Mouse (Mus musculus) cerebellum, adult 2 months (tissue): Measurements from ENCODE around the gene Slc10a7. TPM values are rescaled to one million over a fixed set of nuclear protein-coding genes. Genes with fewer than 3 reads are reported as not detected.

Experiments used
- DNase-seq, 2 experiments: peaks; one replicate each; pipeline ENCODE4 v3.0.0; 2021
- H3K27ac ChIP-seq: fragments of 200-500 bp; 2 replicates; pipeline ENCODE4 v1.5.1; 2012; ENCODE audit warnings: low read length, control low read depth, inconsistent platforms; ENCODE audit not compliant: insufficient read depth
- H3K27me3 ChIP-seq: fragments of 200-500 bp; 2 replicates; pipeline ENCODE4 v1.6.1; 2012; ENCODE audit warnings: inconsistent platforms, mild to moderate bottlenecking, low read length, moderate library complexity; ENCODE audit not compliant: control insufficient read depth, insufficient read depth
- H3K4me1 ChIP-seq: fragments of 200-500 bp; 2 replicates; pipeline ENCODE4 v1.6.1; 2011; ENCODE audit warnings: low read length; ENCODE audit not compliant: control insufficient read depth, insufficient read depth
- H3K4me3 ChIP-seq: fragments of 200-500 bp; replicated peaks from 2 replicates; pipeline ENCODE3; 2011; ENCODE audit warnings: mild to moderate bottlenecking, low read depth, low read length, control low read depth; ENCODE audit not compliant: insufficient read depth
- CTCF ChIP-seq: fragments of 200-500 bp; IDR thresholded peaks from 2 replicates; pipeline ENCODE4 v1.5.1; 2011; ENCODE audit warnings: low read depth, mild to moderate bottlenecking, control low read depth, low read length, moderate library complexity, borderline replicate concordance; ENCODE audit not compliant: insufficient read depth
- POLR2A ChIP-seq: fragments of 200-500 bp; IDR thresholded peaks from 2 replicates; pipeline ENCODE4 v1.6.1; 2011; ENCODE audit warnings: low read length, control low read depth, borderline replicate concordance; ENCODE audit not compliant: insufficient read depth
- WGBS: fragments of 180-500 bp; shearing (Covaris S2); methylation state at CpG from one replicate; pipeline ENCODE4 v1.1.7; 2018; 5-methylcytosine and 5-hydroxymethylcytosine counted together
- polyA plus RNA-seq: library from polyadenylated mRNA; depleted of rRNA; stranded (reverse); fragments of >200 nt; gene quantifications from 2 replicates; pipeline ENCODE4 v1.2.3, GENCODE M21; 2012

Gene Slc10a7
- polyA plus RNA-seq, 1 experiment, result 6.7 TPM

DNA sequence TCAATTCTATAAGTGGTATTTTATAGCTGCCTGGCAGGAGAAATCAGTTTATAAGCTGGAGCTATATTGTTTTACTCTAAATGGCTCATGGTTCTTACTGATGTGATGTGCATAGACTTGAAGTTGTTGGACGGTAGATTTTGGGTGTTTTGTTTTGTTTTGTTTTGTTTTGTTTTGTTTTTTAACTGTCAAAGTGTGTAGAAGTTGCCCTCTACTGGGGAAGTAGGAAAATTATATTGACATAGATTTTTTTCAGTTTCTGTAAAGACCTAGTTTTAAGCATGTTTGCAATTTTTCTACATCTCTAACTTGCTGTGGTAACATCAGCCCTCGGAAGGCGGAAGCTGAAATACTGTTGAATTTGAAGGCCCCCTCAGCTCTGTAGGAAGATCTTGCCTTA lies 142.5 kb downstream of the Slc10a7 start:
- no peak for DNase-seq
- 73% methylated on average over 3 of the region's 3 CpGs for WGBS
- TF ChIP-seq POLR2A (no peak), CTCF (no peak)
- no peaks in the 10 kb centered on the region for H3K4me1 ChIP-seq
- no peak overlapping the region for H3K4me3 ChIP-seq
- no peaks in the 10 kb centered on the region for H3K27me3 ChIP-seq
- H3K27ac ChIP-seq, result no peak overlapping the region

DNA sequence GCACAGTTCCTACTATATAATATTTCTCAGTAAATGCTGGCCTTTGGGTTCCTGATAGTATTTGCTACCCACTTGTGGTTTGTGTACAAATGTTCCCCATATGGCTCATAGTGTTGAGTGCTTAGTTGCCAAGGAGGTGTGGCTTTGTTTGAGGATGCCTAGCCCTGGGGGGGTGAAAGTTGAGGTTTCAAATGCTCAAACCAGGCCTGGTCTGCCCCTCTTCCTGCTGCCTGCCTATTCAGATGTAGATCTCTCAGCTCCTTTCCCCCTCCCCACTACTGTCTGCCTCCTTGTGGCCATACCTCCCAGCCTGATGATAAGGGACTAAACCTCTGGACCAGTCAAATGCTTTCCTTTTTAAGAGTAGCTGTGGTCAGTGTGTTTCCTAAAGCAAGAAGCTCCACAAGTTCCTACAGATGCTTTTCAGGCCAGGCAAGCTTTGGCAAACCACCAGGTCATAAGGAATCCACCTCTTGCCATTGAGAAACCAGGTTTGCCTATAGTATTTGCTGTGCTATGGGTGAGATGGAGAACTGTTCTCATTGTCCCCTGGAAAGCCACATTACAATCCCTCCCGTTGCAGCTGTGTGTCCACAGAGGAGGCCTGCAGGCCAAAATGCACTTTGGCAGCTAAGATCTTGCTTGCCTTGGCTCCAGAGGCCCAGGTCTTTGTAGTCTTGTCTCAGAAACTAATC lies 146.4 kb downstream of the Slc10a7 start:
- WGBS, result 48% methylated on average over 1 of the region's 1 CpGs
- DNase-seq, result no peak
- Histone ChIP-seq H3K4me1 (no peaks in the 10 kb centered on the region), H3K4me3 (no peak overlapping the region), H3K27ac (no peak overlapping the region), H3K27me3 (no peaks in the 10 kb centered on the region)
- TF ChIP-seq POLR2A (no peak), CTCF (no peak)

DNA sequence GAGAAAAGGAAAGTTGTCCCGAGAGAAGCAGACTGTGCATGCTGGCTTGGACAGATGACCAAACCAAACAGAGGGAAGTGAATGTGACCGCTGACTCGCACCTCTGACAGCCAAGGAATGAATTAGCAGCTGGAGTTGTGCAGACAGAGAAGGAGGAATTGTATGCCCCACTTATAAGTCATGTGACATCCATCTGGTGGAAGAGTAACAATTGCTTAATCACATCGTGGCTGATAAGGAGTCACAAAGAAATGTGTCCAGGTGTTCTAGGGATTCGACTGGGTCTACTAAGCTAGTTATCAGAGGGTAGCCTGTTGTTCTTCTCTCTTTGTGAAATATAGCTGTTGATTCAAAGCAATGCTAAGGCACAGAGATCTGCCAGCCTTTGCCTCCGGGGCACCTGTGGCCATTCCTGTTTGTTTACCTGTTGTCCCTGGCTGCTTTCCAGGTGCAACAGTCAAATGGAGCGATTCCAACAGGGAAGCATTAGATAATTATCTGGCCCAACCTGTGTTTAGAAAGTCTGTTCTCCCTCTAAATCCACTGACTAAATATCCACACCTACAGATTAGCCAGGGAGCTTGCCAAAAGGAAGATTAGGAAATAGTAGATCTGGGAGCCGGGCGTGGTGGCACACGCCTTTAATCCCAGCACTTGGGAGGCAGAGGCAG lies 147.7 kb downstream of the Slc10a7 start:
- H3K4me3 ChIP-seq, result no peak overlapping the region
- peak; percentile 62 to 78 for DNase-seq
- H3K27ac ChIP-seq, result no peak overlapping the region
- TF ChIP-seq POLR2A, result no peak
- no peak for TF ChIP-seq CTCF
- H3K4me1 ChIP-seq, result no peaks in the 10 kb centered on the region
- 40% methylated on average over 10 of the region's 10 CpGs for WGBS
- H3K27me3 ChIP-seq, result no peaks in the 10 kb centered on the region

DNA sequence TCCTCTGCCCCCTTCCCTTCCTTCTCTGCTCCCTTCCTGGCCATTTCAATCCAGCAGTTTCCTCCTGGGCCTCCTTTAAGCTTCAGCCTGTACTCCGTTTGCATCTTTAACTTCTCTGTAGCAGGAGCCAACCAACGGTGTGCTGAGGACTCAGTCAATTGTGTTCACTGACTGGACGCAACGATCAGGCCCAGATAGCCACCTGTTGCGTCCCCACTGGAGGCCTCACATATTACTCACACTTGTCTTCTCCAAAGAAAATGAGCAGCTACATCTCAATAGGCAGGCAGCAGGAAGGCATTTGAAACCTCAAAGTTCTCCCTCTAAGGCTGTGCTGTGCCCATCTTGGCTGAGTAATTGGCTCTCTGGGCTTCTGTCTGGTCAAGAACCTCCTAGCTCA lies 149.0 kb downstream of the Slc10a7 start:
- H3K27ac ChIP-seq, result no peak overlapping the region
- no peak overlapping the region for H3K4me3 ChIP-seq
- no peaks in the 10 kb centered on the region for H3K27me3 ChIP-seq
- WGBS, result 41% methylated on average over 5 of the region's 5 CpGs
- no peaks in the 10 kb centered on the region for H3K4me1 ChIP-seq
- no peak for TF ChIP-seq CTCF
- no peak for TF ChIP-seq POLR2A
- DNase-seq, result no peak

DNA sequence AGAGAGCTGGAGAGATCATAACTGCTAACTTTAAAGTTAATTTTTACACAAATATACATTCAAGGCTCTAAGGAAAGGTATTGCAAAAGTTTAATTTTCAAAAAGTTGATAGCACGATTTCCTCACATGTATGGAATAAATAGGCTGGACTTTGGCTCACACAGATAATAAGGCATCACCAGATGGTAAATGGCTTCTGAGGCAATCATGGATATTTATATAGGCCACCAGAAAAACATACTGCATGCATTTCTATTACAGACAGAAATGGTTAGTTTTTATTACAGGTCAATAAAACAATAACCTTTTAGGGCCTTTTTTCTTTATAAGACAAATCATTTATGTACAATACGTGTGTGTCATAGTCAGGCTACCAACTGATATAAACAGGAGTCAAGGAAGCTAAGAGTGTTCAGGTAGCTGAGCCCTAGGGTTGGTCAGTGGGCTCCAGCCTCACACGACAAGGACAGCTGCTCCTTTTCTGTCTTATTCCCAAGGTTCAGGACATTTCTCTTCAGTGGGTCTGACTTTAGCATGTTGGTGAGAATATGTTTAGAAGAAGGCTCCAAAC lies 150.6 kb downstream of the Slc10a7 start:
- H3K27me3 ChIP-seq, result no peaks in the 10 kb centered on the region
- no peak overlapping the region for H3K27ac ChIP-seq
- 94% methylated on average over 3 of the region's 3 CpGs for WGBS
- no peak overlapping the region for H3K4me3 ChIP-seq
- no peak for TF ChIP-seq CTCF
- no peak for TF ChIP-seq POLR2A
- DNase-seq, result no peak
- peaks cover 8% of the 10 kb centered on the region; the same call in 1 of the 2 replicates for H3K4me1 ChIP-seq

DNA sequence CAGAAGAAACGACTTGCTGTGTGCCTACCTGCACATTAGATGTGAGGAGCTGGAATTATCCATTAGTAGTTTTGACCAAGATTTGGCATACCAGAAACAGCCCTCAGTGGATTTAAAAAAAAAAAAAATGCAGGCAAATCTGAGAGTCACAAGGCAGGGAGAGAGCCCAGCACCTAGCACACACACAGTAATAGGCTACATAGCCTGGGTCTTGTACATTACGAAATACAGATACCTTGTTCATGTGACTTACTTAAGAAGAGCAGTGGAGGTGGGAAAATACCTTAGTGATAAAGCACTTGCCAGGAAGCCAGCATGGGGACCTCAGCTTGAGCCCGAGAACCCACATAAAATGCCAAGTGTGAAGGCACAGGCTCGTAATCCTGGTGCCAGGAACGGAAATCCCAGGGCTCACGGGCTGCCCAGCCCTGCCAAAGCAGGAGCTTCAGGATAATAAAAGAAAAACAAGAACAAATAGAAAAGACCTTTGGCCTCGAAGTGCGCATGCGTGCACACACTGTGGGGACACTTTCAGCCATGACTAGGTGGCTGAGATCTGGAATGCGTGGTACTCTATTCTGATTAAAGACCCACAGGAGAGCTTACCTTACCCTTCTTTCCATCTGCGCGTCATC lies 155.3 kb downstream of the Slc10a7 start:
- WGBS, result 16% methylated on average over 12 of the region's 12 CpGs
- TF ChIP-seq POLR2A (no peak), CTCF (no peak)
- Histone ChIP-seq H3K4me1 (peaks cover 11% of the 10 kb centered on the region), H3K27me3 (no peaks in the 10 kb centered on the region), H3K27ac (no peak overlapping the region), H3K4me3 (peak overlapping the region; percentile 28)
- DNase-seq, result peak; percentile 48 to 72

DNA sequence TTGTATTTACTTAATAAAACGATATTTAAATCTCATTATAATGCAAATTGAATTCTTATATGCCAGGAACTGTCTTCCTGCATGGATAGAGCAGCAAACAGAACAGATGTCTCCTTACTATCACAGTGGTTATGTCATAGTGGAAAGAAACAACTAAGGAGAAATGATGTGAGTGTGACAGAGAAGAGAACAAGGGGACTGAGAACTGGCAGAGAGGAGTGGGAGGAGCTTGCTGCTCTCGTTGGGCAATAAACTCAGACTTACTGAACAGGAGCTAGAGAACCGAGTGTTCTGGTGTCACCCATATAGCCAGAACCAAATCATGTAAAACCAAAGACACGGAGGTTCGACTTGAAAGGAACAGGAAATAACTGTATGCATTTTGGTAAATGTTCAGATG lies 158.3 kb downstream of the Slc10a7 start:
- H3K27me3 ChIP-seq, result no peaks in the 10 kb centered on the region
- H3K4me1 ChIP-seq, result peaks cover 11% of the 10 kb centered on the region
- H3K27ac ChIP-seq, result no peak overlapping the region
- WGBS, result 85% methylated on average over 5 of the region's 5 CpGs
- no peak for TF ChIP-seq POLR2A
- no peak for TF ChIP-seq CTCF
- DNase-seq, result no peak
- H3K4me3 ChIP-seq, result no peak overlapping the region
